8 mouse cellular contexts compared by ENCODE assay signal in genomic region chr8:44937141-44937825, GRCm38 (mm10). TPM values are rescaled to one million over a fixed set of nuclear protein-coding genes. Genes with fewer than 3 reads are reported as not detected.
DNase-seq lines count a peak whose midpoint lies in the region; ATAC-seq and TF ChIP-seq lines count a peak whose summit lies in the region.

No protein-coding gene starts in this region.

- H3K9me3 ChIP-seq in forebrain, embryonic 14.5 days (replicated peaks; ENCODE audit: control insufficient read depth, low read length): no peaks in the 10 kb centered on the region
- H3K9me3 ChIP-seq in hindbrain, embryonic 10.5 days: no peaks in the 10 kb centered on the region
- no peaks in the 10 kb centered on the region for H3K9me3 ChIP-seq in lung, postnatal 0 days (ENCODE audit: low read length)

- peak; percentile 78 for DNase-seq in 3T3-L1 (ENCODE audit: low read depth, low spot score)
- DNase-seq in forebrain, embryonic 14.5 days (ENCODE audit: low spot score): peak; percentile 75
- peak; percentile 74 for DNase-seq in hindbrain, embryonic 10.5 days (ENCODE audit: low spot score)
- DNase-seq in layer of hippocampus, postnatal 10 days (ENCODE audit: low spot score in 2 of 2): peak; percentile 43 to 72
- DNase-seq in lung, postnatal 0 days (ENCODE audit: low spot score): peak; percentile 70
- peak; percentile 72 for DNase-seq in right cerebral cortex, adult 18-20 months
- no peak for DNase-seq in spleen, postnatal 10 days (ENCODE audit: low spot score in 2 of 2)

- H3K4me3 ChIP-seq in bone marrow macrophage, adult 2 months (ENCODE audit: insufficient read depth, low read length): peak overlapping the region; percentile 41
- H3K4me3 ChIP-seq in forebrain, embryonic 14.5 days (ENCODE audit: low read depth, low read length): peak overlapping the region; percentile 72
- H3K4me3 ChIP-seq in hindbrain, embryonic 10.5 days: peak overlapping the region; percentile 80
- H3K4me3 ChIP-seq in lung, postnatal 0 days (ENCODE audit: low read depth, low read length): peak overlapping the region; percentile 75

- no peak overlapping the region for H3K27ac ChIP-seq in bone marrow macrophage, adult 2 months (ENCODE audit: insufficient read depth, low read depth, low read length)
- peak overlapping the region; percentile 84 for H3K27ac ChIP-seq in forebrain, embryonic 14.5 days (ENCODE audit: low read depth, low read length)
- peak overlapping the region; percentile 96 for H3K27ac ChIP-seq in hindbrain, embryonic 10.5 days
- peak overlapping the region; percentile 39 for H3K27ac ChIP-seq in lung, postnatal 0 days (ENCODE audit: low read length)

- TF ChIP-seq EP300 in lung, postnatal 0 days (IDR thresholded peaks at IDR 0.05): no peak

- H3K9ac ChIP-seq in forebrain, embryonic 14.5 days (ENCODE audit: low read length): peak overlapping the region; percentile 70
- peak overlapping the region; percentile 24 for H3K9ac ChIP-seq in lung, postnatal 0 days (replicated peaks; ENCODE audit: low read depth)

- no peak for TF ChIP-seq CTCF in bone marrow macrophage, adult 2 months (IDR thresholded peaks at IDR 0.05; ENCODE audit: low read depth, low read length)
- peak; percentile 64 for TF ChIP-seq CTCF in lung, postnatal 0 days (IDR thresholded peaks at IDR 0.05)

- under 1% methylated on average over 34 of the region's 34 CpGs for WGBS in forebrain, embryonic 14.5 days
- under 1% methylated on average over 34 of the region's 34 CpGs for WGBS in hindbrain, embryonic 10.5 days
- WGBS in lung, postnatal 0 days: 0% methylated on average over 34 of the region's 34 CpGs

- H3K4me1 ChIP-seq in bone marrow macrophage, adult 2 months (ENCODE audit: control insufficient read depth, insufficient read depth, low read length): no peaks in the 10 kb centered on the region
- H3K4me1 ChIP-seq in forebrain, embryonic 14.5 days (ENCODE audit: control insufficient read depth, insufficient read depth, low read length): no peaks in the 10 kb centered on the region; the same call in 1 of the 2 replicates
- peaks cover 26% of the 10 kb centered on the region for H3K4me1 ChIP-seq in hindbrain, embryonic 10.5 days (replicated peaks)
- H3K4me1 ChIP-seq in lung, postnatal 0 days (ENCODE audit: insufficient read depth, low read depth, low read length): peaks cover 6% of the 10 kb centered on the region; the same call in 1 of the 2 replicates

- H3K36me3 ChIP-seq in forebrain, embryonic 14.5 days (ENCODE audit: control insufficient read depth, insufficient read depth, low read length): no peaks in the 10 kb centered on the region
- H3K36me3 ChIP-seq in hindbrain, embryonic 10.5 days: peaks cover 12% of the 10 kb centered on the region
- H3K36me3 ChIP-seq in lung, postnatal 0 days (ENCODE audit: insufficient read depth, low read length): no peaks in the 10 kb centered on the region

- no peak for ATAC-seq in forebrain, embryonic 14.5 days
- no peak for ATAC-seq in lung, postnatal 0 days

- no peak for TF ChIP-seq POLR2A in bone marrow macrophage, adult 2 months (IDR thresholded peaks at IDR 0.05; ENCODE audit: borderline replicate concordance, low read depth, low read length)

- peak overlapping the region; percentile 86 for H3K4me2 ChIP-seq in forebrain, embryonic 14.5 days (ENCODE audit: low read length)
- H3K4me2 ChIP-seq in lung, postnatal 0 days (replicated peaks; ENCODE audit: low read depth, low read length): peak overlapping the region; percentile 86

- H3K27me3 ChIP-seq in forebrain, embryonic 14.5 days (replicated peaks; ENCODE audit: control insufficient read depth, insufficient read depth, low read length): no peaks in the 10 kb centered on the region
- H3K27me3 ChIP-seq in hindbrain, embryonic 10.5 days (ENCODE audit: insufficient read depth, poor library complexity, severe bottlenecking): peaks cover 4% of the 10 kb centered on the region; the same call in 1 of the 2 replicates
- no peaks in the 10 kb centered on the region for H3K27me3 ChIP-seq in lung, postnatal 0 days (replicated peaks; ENCODE audit: insufficient read depth, low read length)

RNA-seq across cellular contexts. Expression of gene Fat1, which starts 2.0 kb away (rescaled TPM):
- polyA plus RNA-seq in bone marrow macrophage, adult 2 months (2012; ENCODE audit: insufficient read depth, insufficient read length, missing spikeins): 0.63 and 1.4 TPM in 2 replicates
- 10.0 and 11.4 TPM in 2 replicates for polyA plus RNA-seq in forebrain, embryonic 14.5 days (2014; fragmentation: Nextera tagmentation; extraction: Ambion mirVana)
- polyA plus RNA-seq in hindbrain, embryonic 10.5 days (2016; fragmentation: Nextera tagmentation; extraction: Ambion mirVana): 12.5 and 15.7 TPM in 2 replicates
- 10 to 100 TPM; 43.1 to 43.4 TPM for total RNA-seq in layer of hippocampus, postnatal 10 days (2021)
- 7.2 and 7.3 TPM in 2 replicates for polyA plus RNA-seq in lung, postnatal 0 days (2015; fragmentation: Nextera tagmentation; extraction: Ambion mirVana)

Comparison
In these comparisons a context has a peak if more than half of its experiments do, and no peak if none do; other contexts are left out.
1. DNase-seq: peak in 3T3-L1 (single experiment), forebrain, embryonic 14.5 days (single experiment), hindbrain, embryonic 10.5 days (single experiment), layer of hippocampus, postnatal 10 days (2 of 2), lung, postnatal 0 days (single experiment) and right cerebral cortex, adult 18-20 months (single experiment); none in spleen, postnatal 10 days (0 of 2).
2. Peak in every context shown above with its lines, with median percentiles within 50 percentile points of each other: H3K4me3 ChIP-seq.